Mouse (Mus musculus) limb, embryonic 11.5 days (tissue): Measurements from ENCODE around the gene Copa. TPM values are rescaled to one million over a fixed set of nuclear protein-coding genes. Genes with fewer than 3 reads are reported as not detected.

Experiments used
- ATAC-seq: fragments of 200-750 bp; cut with Nextera tagmentation; 2 replicates; pipeline ENCODE4 v1.8.0; 2017; ENCODE audit warnings: low read depth; ENCODE audit not compliant: insufficient number of reproducible peaks, low FRiP score, low TSS enrichment
- DNase-seq: peaks from one replicate; pipeline ENCODE4 v3.0.0-alpha.2; 2015; ENCODE audit warnings: low spot score
- H3K27ac ChIP-seq: fragments of 300-500 bp; sonication (generic); replicated peaks from 2 replicates; pipeline ENCODE4 v1.5.1; 2014; ENCODE audit warnings: low read depth, mild to moderate bottlenecking, low read length
- H3K27me3 ChIP-seq: fragments of 300-500 bp; sonication (generic); 2 replicates; pipeline ENCODE4 v1.6.1; 2014; ENCODE audit warnings: mild to moderate bottlenecking, low read length, mixed read lengths; ENCODE audit not compliant: control insufficient read depth, insufficient read depth
- H3K36me3 ChIP-seq: fragments of 300-500 bp; sonication (generic); 2 replicates; pipeline ENCODE4 v1.6.1; 2014; ENCODE audit warnings: mild to moderate bottlenecking, low read length, moderate library complexity, mixed read lengths; ENCODE audit not compliant: control insufficient read depth, insufficient read depth
- H3K4me1 ChIP-seq: fragments of 300-500 bp; sonication (generic); 2 replicates; pipeline ENCODE4 v1.6.1; 2014; ENCODE audit warnings: low read length, mixed read lengths; ENCODE audit not compliant: control insufficient read depth, insufficient read depth
- H3K4me2 ChIP-seq: fragments of 300-500 bp; sonication (generic); 2 replicates; pipeline ENCODE4 v1.6.1; 2014; ENCODE audit warnings: low read depth, mild to moderate bottlenecking, moderate library complexity; ENCODE audit not compliant: severe bottlenecking
- H3K4me3 ChIP-seq: fragments of 300-500 bp; sonication (generic); 2 replicates; pipeline ENCODE4 v1.5.1; 2014; ENCODE audit warnings: low read depth, low read length
- H3K9ac ChIP-seq: fragments of 300-500 bp; sonication (generic); 2 replicates; pipeline ENCODE4 v1.6.1; 2014; ENCODE audit warnings: mild to moderate bottlenecking, low read length
- H3K9me3 ChIP-seq: fragments of 300-500 bp; sonication (generic); 2 replicates; pipeline ENCODE4 v1.6.1; 2016; ENCODE audit warnings: low read length; ENCODE audit not compliant: control insufficient read depth
- WGBS: fragments of 180-500 bp; shearing (Covaris S2); extraction: QIAGEN DNeasy Blood & Tissue Kit; methylation state at CpG from one replicate; pipeline ENCODE4 v1.1.7; 2014; 5-methylcytosine and 5-hydroxymethylcytosine counted together
- polyA plus RNA-seq: library from polyadenylated mRNA; unstranded; fragments of >200 nt; fragmentation: Nextera tagmentation; extraction: Ambion mirVana; gene quantifications from 2 replicates; pipeline ENCODE4 v1.2.1, GENCODE M21; 2014

Copa gene
- polyA plus RNA-seq, 1 experiment from 2014 or later: 173 TPM

DNA sequence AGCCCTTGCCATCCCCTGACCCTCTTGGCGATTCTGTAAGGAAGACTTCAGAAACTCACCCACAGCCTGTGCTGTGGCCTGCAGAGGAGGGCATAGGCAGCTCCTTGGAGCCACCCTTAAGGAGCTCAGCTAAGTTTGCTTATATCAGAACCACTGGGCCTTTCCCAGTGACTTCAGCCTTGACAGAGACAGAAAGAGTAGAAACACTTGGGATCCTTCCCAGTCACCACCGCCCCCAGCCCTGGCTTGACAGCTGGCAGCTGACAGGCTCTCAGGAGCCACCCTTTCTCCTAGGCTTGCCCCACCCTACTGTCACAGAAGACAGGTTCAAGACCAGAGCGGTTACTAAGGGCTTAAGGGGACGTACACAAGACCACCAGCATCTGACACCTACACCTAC lies 26.1 kb upstream of the Copa start:
- ATAC-seq: no peak
- peaks cover 32% of the 10 kb centered on the region for H3K27me3 ChIP-seq
- H3K9ac ChIP-seq: no peak overlapping the region
- H3K4me1 ChIP-seq: peaks cover 5% of the 10 kb centered on the region; the same call in 1 of the 2 replicates
- H3K4me2 ChIP-seq: no peak overlapping the region
- no peaks in the 10 kb centered on the region for H3K36me3 ChIP-seq
- no peaks in the 10 kb centered on the region for H3K9me3 ChIP-seq
- no peak for DNase-seq
- no peak overlapping the region for H3K4me3 ChIP-seq
- H3K27ac ChIP-seq: no peak overlapping the region
- WGBS: 70% methylated on average over 4 of the region's 4 CpGs

GRCm38 (mm10) chr1:172057491-172057921 lies 24.8 kb upstream of the Copa start, which contains the start of gene Nhlh1:
Gene Nhlh1, minus strand, starts transcription at chr1:172057573.
- H3K4me1 ChIP-seq: peaks cover 5% of the 10 kb centered on the region; the same call in 1 of the 2 replicates
- H3K9ac ChIP-seq: no peak within 1 kb of the TSS
- ATAC-seq: no peak
- H3K27ac ChIP-seq: no peak within 1 kb of the TSS
- H3K4me3 ChIP-seq: no peak within 1 kb of the TSS
- peaks cover 27% of the 10 kb centered on the region for H3K27me3 ChIP-seq
- no peaks in the 10 kb centered on the region for H3K36me3 ChIP-seq
- H3K9me3 ChIP-seq: no peaks in the 10 kb centered on the region
- no peak for DNase-seq
- WGBS: 30% methylated on average over 2 of the region's 2 CpGs
- no peak within 1 kb of the TSS for H3K4me2 ChIP-seq

DNA sequence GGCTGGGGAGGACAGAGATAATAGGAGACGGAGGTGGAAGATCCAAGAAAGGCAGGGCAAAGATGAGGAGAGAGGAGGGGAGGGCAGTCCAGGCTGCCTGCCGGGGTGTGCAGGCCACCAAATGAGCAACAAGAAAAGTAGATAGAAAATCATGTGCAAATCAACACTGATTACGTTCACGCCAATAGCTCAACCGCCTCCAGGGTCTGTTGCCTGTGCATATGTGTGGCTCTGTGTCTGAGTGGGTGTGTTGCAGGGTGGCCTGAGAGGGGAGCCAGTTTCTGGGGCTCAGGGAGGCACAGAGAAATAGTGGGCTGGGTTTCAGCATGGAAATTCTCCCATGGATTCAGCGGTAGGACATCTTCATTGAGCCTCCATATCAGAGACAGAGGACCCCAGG lies 24.0 kb upstream of the Copa start:
- Histone ChIP-seq H3K27me3 (peaks cover 21% of the 10 kb centered on the region), H3K4me2 (no peak overlapping the region), H3K9ac (no peak overlapping the region), H3K36me3 (no peaks in the 10 kb centered on the region), H3K27ac (no peak overlapping the region), H3K9me3 (no peaks in the 10 kb centered on the region), H3K4me1 (peaks cover 5% of the 10 kb centered on the region; the same call in 1 of the 2 replicates), H3K4me3 (no peak overlapping the region)
- WGBS: 74% methylated on average over 6 of the region's 6 CpGs
- ATAC-seq (no peak), DNase-seq (no peak)

- Histone ChIP-seq H3K27ac (no peak overlapping the region), H3K4me2 (no peak overlapping the region), H3K4me3 (no peak overlapping the region), H3K4me1 (peaks cover 3% of the 10 kb centered on the region), H3K27me3 (peaks cover 15% of the 10 kb centered on the region), H3K36me3 (no peaks in the 10 kb centered on the region), H3K9me3 (no peaks in the 10 kb centered on the region), H3K9ac (no peak overlapping the region)
- DNase-seq (no peak), ATAC-seq (no peak)
- WGBS: 57% methylated on average over 7 of the region's 7 CpGs
These were observed 23.5 kb upstream of the Copa start for GRCm38 (mm10) chr1:172058874-172059273.

DNA sequence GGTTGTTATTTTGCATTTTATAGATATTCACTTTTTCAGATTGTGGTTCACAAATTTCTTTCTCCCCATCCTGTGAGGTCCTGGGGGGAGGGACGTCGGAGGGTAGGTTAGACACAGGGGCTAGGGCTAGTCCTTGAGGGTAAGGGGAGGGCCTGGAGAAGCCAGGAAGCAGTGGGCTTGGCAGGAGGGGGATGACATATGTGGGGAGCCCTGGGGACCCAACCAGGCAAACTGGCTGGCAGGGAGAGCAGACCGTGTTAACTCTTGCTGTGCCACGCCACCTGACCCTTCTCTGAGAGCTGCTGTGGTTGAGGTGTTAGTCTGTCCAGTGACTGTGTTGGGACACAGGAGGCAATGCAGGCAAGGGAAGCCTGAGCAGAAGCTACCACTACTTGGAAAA lies 21.7 kb upstream of the Copa start:
- peaks cover 3% of the 10 kb centered on the region; the same call in 1 of the 2 replicates for H3K27me3 ChIP-seq
- H3K36me3 ChIP-seq: peaks cover 6% of the 10 kb centered on the region; the same call in 1 of the 2 replicates
- DNase-seq (no peak), ATAC-seq (no peak)
- H3K4me1 ChIP-seq: peaks cover 5% of the 10 kb centered on the region; the same call in 1 of the 2 replicates
- no peak overlapping the region for H3K4me2 ChIP-seq
- 45% methylated on average over 4 of the region's 4 CpGs for whole genome bisulfite sequencing
- no peak overlapping the region for H3K27ac ChIP-seq
- no peak overlapping the region for H3K9ac ChIP-seq
- no peak overlapping the region for H3K4me3 ChIP-seq
- no peaks in the 10 kb centered on the region for H3K9me3 ChIP-seq

- H3K9ac ChIP-seq: no peak overlapping the region
- DNase-seq (no peak), ATAC-seq (no peak)
- peaks cover 5% of the 10 kb centered on the region; the same call in 1 of the 2 replicates for H3K4me1 ChIP-seq
- peaks cover 7% of the 10 kb centered on the region; the same call in 1 of the 2 replicates for H3K36me3 ChIP-seq
- H3K4me2 ChIP-seq: no peak overlapping the region
- 33% methylated on average over 8 of the region's 8 CpGs for WGBS
- no peak overlapping the region for H3K27ac ChIP-seq
- H3K4me3 ChIP-seq: no peak overlapping the region
- H3K9me3 ChIP-seq: no peaks in the 10 kb centered on the region
- no peaks in the 10 kb centered on the region; the same call in 1 of the 2 replicates for H3K27me3 ChIP-seq
These were observed 21.1 kb upstream of the Copa start for GRCm38 (mm10) chr1:172061217-172061616.

GRCm38 (mm10) chr1:172062101-172062500 lies 20.2 kb upstream of the Copa start:
- ATAC-seq: no peak
- Histone ChIP-seq H3K27me3 (no peaks in the 10 kb centered on the region), H3K9me3 (no peaks in the 10 kb centered on the region), H3K4me1 (peaks cover 5% of the 10 kb centered on the region; the same call in 1 of the 2 replicates), H3K36me3 (peaks cover 8% of the 10 kb centered on the region; the same call in 1 of the 2 replicates), H3K4me2 (no peak overlapping the region), H3K9ac (no peak overlapping the region), H3K4me3 (no peak overlapping the region), H3K27ac (no peak overlapping the region)
- DNase-seq: no peak
- 92% methylated on average over 2 of the region's 2 CpGs for WGBS

- H3K4me2 ChIP-seq: no peak overlapping the region
- no peak for DNase-seq
- H3K4me1 ChIP-seq: peaks cover 5% of the 10 kb centered on the region; the same call in 1 of the 2 replicates
- H3K9ac ChIP-seq: no peak overlapping the region
- H3K27me3 ChIP-seq: no peaks in the 10 kb centered on the region
- no peak overlapping the region for H3K27ac ChIP-seq
- no peaks in the 10 kb centered on the region for H3K9me3 ChIP-seq
- H3K4me3 ChIP-seq: no peak overlapping the region
- ATAC-seq: no peak
- 20% methylated on average over 4 of the region's 4 CpGs for WGBS
- H3K36me3 ChIP-seq: peaks cover 12% of the 10 kb centered on the region; the same call in 1 of the 2 replicates
These were observed 18.9 kb upstream of the Copa start for GRCm38 (mm10) chr1:172063291-172064023.
